Mouse (Mus musculus) liver, embryonic 16.5 days (tissue): Measurements from ENCODE around the gene Mb21d2. TPM values are rescaled to one million over a fixed set of nuclear protein-coding genes. Genes with fewer than 3 reads are reported as not detected.

Source experiments
- ATAC-seq: fragments of 200-750 bp; cut with Nextera tagmentation; 2 replicates; pipeline ENCODE4 v1.8.0; 2017; ENCODE audit warnings: low read depth, mild to moderate bottlenecking, moderate number of reproducible peaks, moderate library complexity
- H3K27ac ChIP-seq: fragments of 300-500 bp; sonication (generic); 2 replicates; pipeline ENCODE4 v1.5.1; 2014; ENCODE audit warnings: mild to moderate bottlenecking, low read length
- H3K27me3 ChIP-seq: fragments of 300-500 bp; sonication (generic); 2 replicates; pipeline ENCODE4 v1.6.1; 2014; ENCODE audit warnings: low read depth, low read length, mixed read lengths; ENCODE audit not compliant: control insufficient read depth, insufficient read depth
- H3K36me3 ChIP-seq: fragments of 300-500 bp; sonication (generic); 2 replicates; pipeline ENCODE4 v1.6.1; 2014; ENCODE audit warnings: mild to moderate bottlenecking; ENCODE audit not compliant: control insufficient read depth, insufficient read depth
- H3K4me1 ChIP-seq: fragments of 300-500 bp; sonication (generic); 2 replicates; pipeline ENCODE4 v1.6.1; 2014; ENCODE audit warnings: low read depth, low read length, mixed read lengths; ENCODE audit not compliant: control insufficient read depth
- H3K4me2 ChIP-seq: fragments of 300-500 bp; sonication (generic); 2 replicates; pipeline ENCODE4 v1.6.1; 2014; ENCODE audit warnings: low read depth, low read length, mixed read lengths
- H3K4me3 ChIP-seq: fragments of 300-500 bp; sonication (generic); 2 replicates; pipeline ENCODE4 v1.5.1; 2014; ENCODE audit warnings: low read depth, mild to moderate bottlenecking, low read length
- H3K9ac ChIP-seq: fragments of 300-500 bp; sonication (generic); 2 replicates; pipeline ENCODE4 v1.6.1; 2014; ENCODE audit warnings: low read depth, low read length
- H3K9me3 ChIP-seq: fragments of 300-500 bp; sonication (generic); replicated peaks from 2 replicates; pipeline ENCODE4 v1.6.1; 2016; ENCODE audit warnings: low read length; ENCODE audit not compliant: control insufficient read depth
- WGBS: fragments of 180-500 bp; shearing (Covaris S2); extraction: QIAGEN DNeasy Blood & Tissue Kit; methylation state at CpG from one replicate; pipeline ENCODE4 v1.1.7; 2014; ENCODE audit not compliant: insufficient replicate concordance; 5-methylcytosine and 5-hydroxymethylcytosine counted together
- polyA plus RNA-seq: library from polyadenylated mRNA; unstranded; fragments of >200 nt; fragmentation: Nextera tagmentation; extraction: Ambion mirVana; gene quantifications from 2 replicates; pipeline ENCODE4 v1.2.1, GENCODE M21; 2015

Gene Mb21d2
- polyA plus RNA-seq, 1 experiment from 2014 or later, result 1.6 TPM

GRCm38 (mm10) chr16:28877162-28877662 is 52.3 kb downstream of the Mb21d2 start:
- no peaks in the 10 kb centered on the region for H3K36me3 ChIP-seq
- no peaks in the 10 kb centered on the region for H3K9me3 ChIP-seq
- H3K4me2 ChIP-seq, result no peak overlapping the region
- no peak overlapping the region for H3K9ac ChIP-seq
- WGBS, result 60% methylated on average over 9 of the region's 9 CpGs
- no peaks in the 10 kb centered on the region; the same call in 1 of the 2 replicates for H3K4me1 ChIP-seq
- H3K27me3 ChIP-seq, result no peaks in the 10 kb centered on the region
- H3K27ac ChIP-seq, result no peak overlapping the region
- H3K4me3 ChIP-seq, result no peak overlapping the region
- no peak for ATAC-seq

GRCm38 (mm10) chr16:28873404-28873895 is 56.0 kb downstream of the Mb21d2 start:
- H3K27me3 ChIP-seq, result no peaks in the 10 kb centered on the region
- no peaks in the 10 kb centered on the region for H3K4me1 ChIP-seq
- no peak overlapping the region for H3K4me3 ChIP-seq
- H3K4me2 ChIP-seq, result no peak overlapping the region
- ATAC-seq, result no peak
- H3K9me3 ChIP-seq, result no peaks in the 10 kb centered on the region
- no peaks in the 10 kb centered on the region for H3K36me3 ChIP-seq
- WGBS, result 60% methylated on average over 8 of the region's 8 CpGs
- H3K9ac ChIP-seq, result no peak overlapping the region
- H3K27ac ChIP-seq, result no peak overlapping the region

- H3K27ac ChIP-seq, result no peak overlapping the region
- H3K27me3 ChIP-seq, result no peaks in the 10 kb centered on the region
- H3K9ac ChIP-seq, result no peak overlapping the region
- no peaks in the 10 kb centered on the region for H3K9me3 ChIP-seq
- ATAC-seq, result no peak
- H3K4me2 ChIP-seq, result no peak overlapping the region
- no peaks in the 10 kb centered on the region for H3K36me3 ChIP-seq
- WGBS, result 62% methylated on average over 9 of the region's 9 CpGs
- H3K4me1 ChIP-seq, result no peaks in the 10 kb centered on the region
- H3K4me3 ChIP-seq, result no peak overlapping the region
Observed at GRCm38 (mm10) chr16:28870860-28871259, 58.6 kb downstream of the Mb21d2 start.

GRCm38 (mm10) chr16:28870456-28870855 is 59.0 kb downstream of the Mb21d2 start:
- no peak overlapping the region for H3K9ac ChIP-seq
- no peaks in the 10 kb centered on the region for H3K36me3 ChIP-seq
- no peak overlapping the region for H3K27ac ChIP-seq
- ATAC-seq, result no peak
- H3K4me2 ChIP-seq, result no peak overlapping the region
- 53% methylated on average over 5 of the region's 5 CpGs for WGBS
- no peaks in the 10 kb centered on the region for H3K27me3 ChIP-seq
- H3K9me3 ChIP-seq, result no peaks in the 10 kb centered on the region
- H3K4me3 ChIP-seq, result no peak overlapping the region
- no peaks in the 10 kb centered on the region for H3K4me1 ChIP-seq

GRCm38 (mm10) chr16:28868864-28869263 is 60.6 kb downstream of the Mb21d2 start:
- H3K27me3 ChIP-seq, result no peaks in the 10 kb centered on the region
- H3K4me3 ChIP-seq, result no peak overlapping the region
- WGBS, result 60% methylated on average over 9 of the region's 9 CpGs
- H3K4me1 ChIP-seq, result no peaks in the 10 kb centered on the region
- no peak for ATAC-seq
- H3K9ac ChIP-seq, result no peak overlapping the region
- H3K27ac ChIP-seq, result no peak overlapping the region
- H3K9me3 ChIP-seq, result no peaks in the 10 kb centered on the region
- H3K4me2 ChIP-seq, result no peak overlapping the region
- H3K36me3 ChIP-seq, result no peaks in the 10 kb centered on the region

- no peak overlapping the region for H3K4me2 ChIP-seq
- H3K4me1 ChIP-seq, result no peaks in the 10 kb centered on the region
- 62% methylated on average over 8 of the region's 8 CpGs for WGBS
- no peak for ATAC-seq
- no peak overlapping the region for H3K27ac ChIP-seq
- no peaks in the 10 kb centered on the region for H3K9me3 ChIP-seq
- H3K36me3 ChIP-seq, result no peaks in the 10 kb centered on the region
- no peak overlapping the region for H3K9ac ChIP-seq
- H3K4me3 ChIP-seq, result no peak overlapping the region
- no peaks in the 10 kb centered on the region for H3K27me3 ChIP-seq
Observed at GRCm38 (mm10) chr16:28866584-28867295, 62.7 kb downstream of the Mb21d2 start.

GRCm38 (mm10) chr16:28863616-28864015 is 65.9 kb downstream of the Mb21d2 start:
- no peak for ATAC-seq
- 53% methylated on average over 6 of the region's 6 CpGs for WGBS
- H3K4me2 ChIP-seq, result no peak overlapping the region
- no peaks in the 10 kb centered on the region for H3K27me3 ChIP-seq
- no peaks in the 10 kb centered on the region for H3K36me3 ChIP-seq
- no peaks in the 10 kb centered on the region for H3K4me1 ChIP-seq
- no peak overlapping the region for H3K9ac ChIP-seq
- H3K27ac ChIP-seq, result no peak overlapping the region
- no peak overlapping the region for H3K4me3 ChIP-seq
- H3K9me3 ChIP-seq, result no peaks in the 10 kb centered on the region

- no peaks in the 10 kb centered on the region for H3K9me3 ChIP-seq
- no peaks in the 10 kb centered on the region for H3K36me3 ChIP-seq
- H3K4me1 ChIP-seq, result no peaks in the 10 kb centered on the region
- no peak overlapping the region for H3K27ac ChIP-seq
- WGBS, result 15% methylated on average over 7 of the region's 7 CpGs
- no peak overlapping the region for H3K4me3 ChIP-seq
- ATAC-seq, result no peak
- no peak overlapping the region for H3K9ac ChIP-seq
- H3K27me3 ChIP-seq, result no peaks in the 10 kb centered on the region
- H3K4me2 ChIP-seq, result no peak overlapping the region
Observed at GRCm38 (mm10) chr16:28862093-28862492, 67.4 kb downstream of the Mb21d2 start.

- Histone ChIP-seq H3K9ac (no peak overlapping the region), H3K9me3 (no peaks in the 10 kb centered on the region), H3K36me3 (no peaks in the 10 kb centered on the region), H3K4me3 (no peak overlapping the region), H3K27ac (no peak overlapping the region), H3K4me2 (no peak overlapping the region), H3K27me3 (no peaks in the 10 kb centered on the region), H3K4me1 (no peaks in the 10 kb centered on the region)
- WGBS, result 55% methylated on average over 7 of the region's 7 CpGs
- no peak for ATAC-seq
Observed at GRCm38 (mm10) chr16:28859678-28860077, 69.8 kb downstream of the Mb21d2 start.
